Mouse (Mus musculus): ENCODE results near the gene Pced1a.
A peak's percentile ranks its signal among the peaks of the same experiment; 100 is the strongest.

The Pced1a gene

DNA sequence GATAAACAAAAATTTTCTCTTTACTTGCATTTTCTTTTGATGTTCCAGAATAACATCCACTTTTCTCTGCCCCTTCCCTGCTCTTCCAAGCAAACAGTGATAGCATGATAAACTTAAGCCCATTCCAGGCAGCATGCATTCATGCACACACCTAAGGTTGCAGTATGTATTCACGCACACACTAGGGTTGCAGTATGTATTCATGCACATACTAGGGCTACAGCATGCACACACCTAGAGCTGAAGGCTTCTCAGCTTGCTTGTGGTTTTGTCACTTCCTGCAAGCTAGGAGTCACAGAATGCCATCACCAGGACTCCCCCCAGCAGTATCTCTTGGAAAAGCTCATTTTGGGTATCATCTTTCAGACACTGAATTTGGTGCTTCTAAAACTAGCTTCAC, 12.3 kb upstream of the Pced1a start:
- DNase-seq (ENCODE audit: low read depth, low spot score), result no peak

DNA sequence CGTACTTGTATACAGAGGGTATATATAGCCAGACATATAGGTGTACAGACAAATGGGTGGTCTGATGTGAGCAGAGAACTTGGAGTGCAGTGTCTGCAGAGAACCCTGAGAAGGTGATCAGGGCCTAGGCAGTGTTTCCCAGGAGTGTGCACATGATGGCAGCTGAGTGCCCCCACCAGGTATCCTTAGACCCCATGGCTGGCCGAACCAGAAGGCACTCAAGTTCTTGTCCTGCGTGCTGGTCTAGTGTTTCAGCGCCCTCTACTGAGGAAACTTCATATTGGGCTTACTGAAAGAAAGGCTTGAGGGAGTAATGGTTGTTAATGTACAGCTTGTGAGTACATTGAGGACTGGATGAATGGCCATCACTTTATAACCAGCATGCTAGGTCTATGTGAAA, 8.7 kb upstream of the Pced1a start:
- DNase-seq (ENCODE audit: low read depth, low spot score), result peak; percentile 82

DNA sequence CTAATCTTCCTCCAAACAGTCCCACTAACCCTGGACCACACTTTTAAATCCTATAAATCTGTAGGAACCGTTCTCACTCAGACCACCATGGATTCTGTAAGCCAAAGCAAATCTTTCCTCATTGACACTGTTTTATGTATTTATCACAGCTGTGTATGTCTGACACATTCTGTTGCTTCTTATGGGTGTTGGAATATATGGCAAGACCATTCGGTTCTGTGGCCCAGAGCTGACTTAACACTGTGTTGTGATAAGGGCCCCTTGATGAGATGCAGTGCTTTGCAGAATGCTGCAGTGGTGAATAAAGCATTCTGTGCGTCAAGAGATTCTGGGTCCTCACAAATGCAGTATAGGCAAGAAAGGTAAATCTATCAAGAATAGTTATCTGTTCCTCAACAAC, 7.7 kb upstream of the Pced1a start:
- no peak for DNase-seq (ENCODE audit: low read depth, low spot score)

- DNase-seq (ENCODE audit: low read depth, low spot score), result no peak
These were observed 6.0 kb upstream of the Pced1a start for GRCm38 (mm10) chr2:130430484-130430883.

DNA sequence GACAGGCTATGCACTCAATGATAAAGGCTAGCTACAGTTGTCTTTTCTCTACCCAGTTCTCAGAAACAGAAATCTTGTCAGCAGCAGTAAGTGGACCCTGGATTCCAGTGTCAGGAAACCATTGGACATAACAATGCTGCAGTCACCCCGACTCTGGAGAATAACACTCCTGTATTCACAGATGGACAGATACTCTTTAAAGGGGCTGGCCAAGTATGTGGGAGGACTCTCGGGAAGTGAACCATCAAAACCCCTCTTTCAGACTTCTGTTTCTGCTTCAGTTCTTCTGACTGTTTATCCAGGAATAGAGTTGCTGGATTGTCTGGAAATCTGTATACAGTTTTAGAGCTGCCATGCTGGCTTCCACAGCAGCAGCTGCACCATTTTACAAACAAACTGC, 5.3 kb upstream of the Pced1a start:
- DNase-seq (ENCODE audit: low read depth, low spot score), result no peak

- peak; percentile 59 for DNase-seq (ENCODE audit: low read depth, low spot score)
These were observed 611 bp upstream of the Pced1a start for GRCm38 (mm10) chr2:130425112-130425511.

DNA sequence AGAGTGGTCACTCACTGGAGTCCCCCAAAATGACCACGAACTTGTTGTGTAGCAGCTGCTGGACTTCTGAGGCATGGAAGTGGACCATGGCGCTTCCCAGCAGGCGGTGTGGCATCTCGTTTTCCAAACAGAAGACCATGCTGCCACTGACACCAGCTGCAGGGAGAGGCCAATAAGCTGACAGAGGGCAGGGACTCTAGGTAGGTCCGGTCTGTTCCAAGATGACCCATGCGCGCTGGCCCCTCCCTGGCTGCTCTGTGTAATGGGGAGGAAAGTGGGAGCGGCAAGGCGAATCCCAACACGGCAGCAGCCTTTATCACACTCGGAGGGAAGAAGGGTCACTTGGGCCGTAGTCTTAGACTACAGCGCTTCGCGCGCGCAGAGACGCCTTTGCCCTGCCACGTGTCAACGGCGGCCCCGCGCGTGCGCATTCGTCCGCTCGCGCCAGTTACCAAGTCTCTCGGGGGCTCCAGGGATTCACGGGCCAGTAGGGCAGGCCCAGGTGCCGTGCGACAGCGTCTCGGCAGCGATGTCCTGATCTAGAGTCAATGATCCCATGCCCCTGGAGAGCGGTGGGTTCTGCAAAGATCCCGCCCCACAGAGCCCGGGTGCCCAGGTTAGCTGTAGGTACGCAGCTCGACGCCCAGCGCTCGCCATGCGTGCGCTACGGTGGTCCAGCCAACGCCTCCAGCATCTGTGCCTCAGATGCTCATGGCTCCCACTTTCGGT, 940 bp downstream of the Pced1a start:
- DNase-seq (ENCODE audit: low read depth, low spot score), result peak; percentile 81

DNA sequence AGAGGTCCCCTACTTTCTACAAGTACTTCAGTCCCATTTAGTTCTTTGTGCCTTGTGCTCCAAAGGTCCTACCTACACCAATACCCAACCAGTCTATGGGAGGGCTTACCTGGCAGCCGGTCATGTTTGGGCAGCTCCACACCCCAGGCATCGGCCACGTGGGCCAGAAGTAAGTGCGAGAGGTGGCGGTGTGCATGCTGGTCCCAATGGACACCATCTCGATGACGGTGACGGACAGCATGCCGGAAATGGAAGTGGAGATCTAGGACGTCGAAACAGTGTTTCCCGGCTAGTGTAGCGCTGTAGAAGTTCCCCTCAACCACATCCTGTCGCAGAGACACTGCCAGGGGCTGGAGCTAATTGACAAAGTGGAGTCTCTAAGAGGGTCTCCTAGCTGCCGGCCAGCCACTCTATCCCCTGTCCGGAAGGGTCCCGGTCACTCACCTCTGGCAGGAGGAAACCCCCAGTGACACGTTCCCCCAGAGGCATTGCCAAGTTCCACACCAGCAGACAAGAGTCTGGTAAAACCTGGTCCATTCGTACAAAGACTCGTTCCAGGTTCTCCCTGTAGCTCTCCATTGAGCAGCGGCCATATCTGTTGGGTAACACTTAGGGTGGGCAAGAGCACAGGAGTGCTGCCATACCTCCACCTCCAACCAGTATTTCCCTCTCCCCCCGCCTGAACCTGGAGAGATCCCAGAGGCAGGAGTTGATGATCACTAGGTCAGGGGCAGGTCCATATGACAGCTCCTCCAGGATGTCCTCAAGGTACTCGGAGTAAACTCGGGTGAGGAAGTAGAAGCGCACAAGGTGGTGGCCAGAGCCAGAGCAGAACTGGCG, 2.5 kb downstream of the Pced1a start:
- no peak for DNase-seq (ENCODE audit: low read depth, low spot score)

- DNase-seq (ENCODE audit: low read depth, low spot score), result peak; percentile 10
These were observed 10.2 kb downstream of the Pced1a start for GRCm38 (mm10) chr2:130414094-130414856.

- DNase-seq (ENCODE audit: low read depth, low spot score), result no peak
These were observed 11.7 kb downstream of the Pced1a start for GRCm38 (mm10) chr2:130412775-130413174.

DNA sequence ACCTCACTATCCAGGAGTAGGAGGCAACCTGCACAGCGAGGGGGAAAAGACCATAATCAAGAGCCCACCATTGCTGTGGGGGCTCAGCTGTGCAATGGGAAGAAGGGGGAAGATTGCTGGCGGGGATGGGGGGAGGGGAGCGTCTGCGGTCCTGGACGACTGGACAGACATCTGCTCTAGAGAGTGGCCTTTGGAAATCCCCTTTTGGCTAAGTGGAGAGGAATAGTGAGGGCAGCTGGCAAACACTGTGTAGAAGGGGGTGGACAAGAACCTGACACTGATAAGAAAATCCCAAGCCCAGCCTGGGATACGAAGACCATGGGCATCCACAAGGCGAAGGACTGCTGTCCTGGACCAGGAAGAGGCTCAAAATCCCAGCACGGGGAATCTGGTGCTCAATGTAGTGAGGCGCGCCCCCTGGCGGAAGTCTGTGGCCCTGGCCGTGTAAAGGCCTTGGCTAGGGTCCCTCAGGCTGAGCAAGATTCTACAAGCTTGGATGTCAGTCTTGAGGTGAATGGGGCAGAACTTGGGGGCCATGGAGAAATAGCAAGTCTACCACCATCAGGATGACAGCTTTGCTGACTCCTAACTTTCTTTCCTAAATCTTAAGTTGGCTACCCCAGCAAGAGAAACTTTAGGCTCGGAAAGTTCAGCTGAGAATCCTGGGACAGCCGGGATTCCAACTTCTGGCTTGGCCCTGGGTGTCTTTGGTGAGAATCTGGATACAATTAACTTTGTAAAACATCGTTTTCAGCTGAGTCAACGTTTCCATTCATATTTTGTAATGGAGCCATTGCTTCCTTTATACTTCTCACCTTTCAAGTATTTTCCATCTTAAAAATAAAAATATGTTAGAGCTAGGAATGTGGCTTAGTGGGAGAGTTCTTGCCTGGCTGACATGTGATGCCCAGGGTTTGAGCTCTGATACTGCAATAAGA, 12.7 kb downstream of the Pced1a start:
- DNase-seq (ENCODE audit: low read depth, low spot score), result peak; percentile 85

GRCm38 (mm10) chr2:130408194-130408593, 16.3 kb downstream of the Pced1a start:
- no peak for DNase-seq (ENCODE audit: low read depth, low spot score)

DNA sequence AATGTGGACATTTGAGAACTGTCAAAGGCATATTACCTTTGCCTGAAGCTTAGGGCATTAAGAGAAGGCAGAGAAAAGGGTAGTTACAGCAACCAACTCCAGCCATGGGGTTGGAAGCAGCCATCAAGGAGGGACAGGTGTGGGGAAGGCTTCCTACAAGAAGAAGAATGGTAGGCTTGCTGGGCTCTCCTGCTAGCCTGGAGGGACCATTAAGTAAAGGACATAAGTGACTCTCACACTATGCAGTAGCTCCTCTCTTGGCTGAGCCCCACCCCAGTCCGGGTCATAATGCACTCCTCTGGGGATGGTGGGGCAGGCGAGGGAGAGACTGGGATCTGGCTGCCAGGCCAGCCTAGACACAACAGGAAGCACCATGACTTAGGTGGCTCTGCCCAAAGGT, 18.3 kb downstream of the Pced1a start, which contains the start of gene Tmem239:
Gene Tmem239, plus strand, starts transcription at position 301 of the 400 bp plus-strand sequence.
- DNase-seq (ENCODE audit: low read depth, low spot score), result no peak

DNA sequence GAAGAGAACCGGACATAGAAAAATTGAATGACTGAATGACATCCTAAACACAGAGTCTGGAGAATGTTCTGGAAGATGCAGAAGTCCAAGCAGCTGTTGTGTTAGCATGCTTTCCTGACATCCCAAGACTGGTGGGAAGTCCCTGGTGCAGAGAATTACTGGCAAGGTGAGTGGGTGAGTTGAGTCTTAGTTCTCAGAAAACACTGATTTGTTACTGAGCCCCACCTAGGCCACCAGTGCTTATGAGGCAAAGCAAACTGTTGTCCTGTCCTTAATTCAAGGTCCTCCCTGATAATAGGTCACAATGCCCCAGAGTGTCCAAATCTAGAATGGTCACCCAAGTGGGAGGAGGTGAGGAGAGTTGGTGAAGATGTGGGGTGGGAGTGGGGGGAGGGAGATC, 19.6 kb downstream of the Pced1a start, which contains the start of the genes Gm28372 and 1700020A23Rik:
Gene Gm28372, plus strand, starts transcription at position 301 of the 400 bp plus-strand sequence.
Gene 1700020A23Rik, plus strand, starts transcription at position 321 of the 400 bp plus-strand sequence.
- DNase-seq (ENCODE audit: low read depth, low spot score), result no peak

GRCm38 (mm10) chr2:130401891-130402290, 22.6 kb downstream of the Pced1a start:
- DNase-seq (ENCODE audit: low read depth, low spot score), result no peak

GRCm38 (mm10) chr2:130400046-130400445, 24.5 kb downstream of the Pced1a start:
- DNase-seq (ENCODE audit: low read depth, low spot score), result no peak

GRCm38 (mm10) chr2:130398091-130398490, 26.4 kb downstream of the Pced1a start:
- DNase-seq (ENCODE audit: low read depth, low spot score), result no peak

DNA sequence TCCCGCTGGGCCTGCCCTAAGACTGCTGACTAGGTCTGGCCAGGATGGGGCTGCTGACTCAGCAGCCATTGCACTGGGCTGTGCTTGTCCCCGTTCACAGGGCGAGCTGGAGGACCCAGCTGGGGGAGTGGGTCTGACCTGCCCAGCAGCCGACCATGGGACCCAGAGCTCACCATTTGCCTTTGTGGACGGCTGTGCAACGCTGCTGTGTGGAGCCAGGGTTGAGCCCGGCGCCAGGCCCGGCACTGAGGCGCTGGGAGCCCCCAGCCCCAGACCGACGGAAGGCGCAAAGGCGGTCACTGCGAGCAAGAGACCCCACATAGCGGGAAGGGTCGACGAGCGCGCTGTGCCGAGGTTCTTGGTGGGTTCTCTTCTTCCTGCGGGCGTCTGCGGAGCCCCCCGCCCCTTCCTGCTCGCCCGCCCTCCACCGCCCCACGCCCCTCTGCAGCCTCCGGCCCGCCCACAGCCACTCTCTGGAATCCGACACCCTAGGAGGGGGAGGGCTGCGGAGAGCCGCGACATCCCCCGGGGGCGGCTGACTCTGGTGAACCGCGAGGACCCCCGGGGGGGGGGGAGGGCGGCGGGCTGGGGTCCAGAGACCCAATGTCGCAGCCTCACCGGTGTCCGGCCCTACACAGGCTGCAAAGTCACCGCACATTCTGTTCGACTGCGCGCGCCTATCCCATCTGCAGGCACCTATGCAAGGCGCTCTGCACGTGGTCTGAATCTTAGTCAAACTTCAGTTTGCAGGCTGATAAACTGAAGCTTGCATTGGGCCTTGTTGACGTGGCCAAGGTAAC, 27.1 kb downstream of the Pced1a start, which contains the start of gene Cpxm1:
Gene Cpxm1, minus strand, starts transcription at position 389 of the 800 bp plus-strand sequence.
- DNase-seq (ENCODE audit: low read depth, low spot score), result no peak

DNA sequence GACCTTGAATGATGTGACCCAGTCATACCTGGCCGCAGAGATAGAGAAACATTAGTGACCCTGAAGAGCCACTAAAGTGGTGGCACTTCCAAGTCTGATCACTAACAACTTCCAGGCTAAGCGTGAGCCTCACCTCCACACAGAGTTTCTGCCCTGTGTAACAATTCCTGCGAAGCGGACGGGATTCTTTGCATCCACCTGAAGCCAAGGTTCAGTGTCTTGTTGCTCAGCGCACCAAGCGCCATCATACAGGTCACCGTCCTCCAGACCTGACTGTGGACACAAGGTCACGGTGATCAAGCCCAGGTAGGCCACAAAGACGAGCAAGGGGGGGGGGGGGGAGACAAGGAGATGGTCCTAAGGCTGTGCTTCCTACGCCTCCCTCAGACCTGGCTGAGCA, 28.8 kb downstream of the Pced1a start:
- no peak for DNase-seq (ENCODE audit: low read depth, low spot score)

- no peak for DNase-seq (ENCODE audit: low read depth, low spot score)
These were observed 31.7 kb downstream of the Pced1a start for GRCm38 (mm10) chr2:130392836-130393235.
